Mouse (Mus musculus) urinary bladder, adult 2 months (tissue): ENCODE results near the gene Msantd2. TPM values are rescaled to one million over a fixed set of nuclear protein-coding genes. Genes with fewer than 3 reads are reported as not detected.

Source experiments
- DNase-seq: peaks from one replicate; pipeline ENCODE4 v3.0.0; 2022; ENCODE audit warnings: low spot score
- polyA plus RNA-seq: library from polyadenylated mRNA; depleted of rRNA; stranded (reverse); fragments of >200 nt; gene quantifications from 2 replicates; pipeline ENCODE4 v1.2.3, GENCODE M21; 2012; rRNA removed

The Msantd2 gene
- 24.7 and 26.8 TPM in 2 replicates for polyA plus RNA-seq

- DNase-seq = peak; percentile 90
Observed at GRCm38 (mm10) chr9:37488611-37489396, at the start of gene Msantd2. TSS of gene Msantd2 (plus strand) at chr9:37489319.

GRCm38 (mm10) chr9:37452401-37452800 lies 36.7 kb upstream of the Msantd2 start:
- no peak for DNase-seq

GRCm38 (mm10) chr9:37453328-37453727 lies 35.8 kb upstream of the Msantd2 start:
- no peak for DNase-seq

GRCm38 (mm10) chr9:37454011-37454492 lies 35.1 kb upstream of the Msantd2 start:
- DNase-seq = no peak

GRCm38 (mm10) chr9:37454991-37455390 lies 34.1 kb upstream of the Msantd2 start:
- DNase-seq = no peak

GRCm38 (mm10) chr9:37455868-37456267 lies 33.3 kb upstream of the Msantd2 start:
- no peak for DNase-seq

GRCm38 (mm10) chr9:37456481-37456910 lies 32.6 kb upstream of the Msantd2 start:
- no peak for DNase-seq

GRCm38 (mm10) chr9:37457151-37457550 lies 32.0 kb upstream of the Msantd2 start:
- DNase-seq = no peak

- no peak for DNase-seq
Observed at GRCm38 (mm10) chr9:37459665-37460042, 29.5 kb upstream of the Msantd2 start.

- DNase-seq = no peak
Observed at GRCm38 (mm10) chr9:37460043-37460960, 28.8 kb upstream of the Msantd2 start.

GRCm38 (mm10) chr9:37460961-37461340 lies 28.2 kb upstream of the Msantd2 start:
- no peak for DNase-seq

GRCm38 (mm10) chr9:37461571-37461970 lies 27.5 kb upstream of the Msantd2 start:
- DNase-seq = no peak

GRCm38 (mm10) chr9:37462764-37463163 lies 26.4 kb upstream of the Msantd2 start:
- no peak for DNase-seq

GRCm38 (mm10) chr9:37473611-37474125 lies 15.5 kb upstream of the Msantd2 start:
- DNase-seq = no peak

- DNase-seq = no peak
Observed at GRCm38 (mm10) chr9:37474923-37475322, 14.2 kb upstream of the Msantd2 start.

- DNase-seq = no peak
Observed at GRCm38 (mm10) chr9:37485146-37485545, 4.0 kb upstream of the Msantd2 start.

- DNase-seq = no peak
Observed at GRCm38 (mm10) chr9:37488041-37488440, 1.1 kb upstream of the Msantd2 start.

GRCm38 (mm10) chr9:37489446-37490120 lies 464 bp downstream of the Msantd2 start:
- DNase-seq = peak; percentile 40

GRCm38 (mm10) chr9:37495761-37496160 lies 6.6 kb downstream of the Msantd2 start:
- DNase-seq = no peak

GRCm38 (mm10) chr9:37496325-37496724 lies 7.2 kb downstream of the Msantd2 start:
- no peak for DNase-seq

- no peak for DNase-seq
Observed at GRCm38 (mm10) chr9:37500201-37500600, 11.1 kb downstream of the Msantd2 start.

- no peak for DNase-seq
Observed at GRCm38 (mm10) chr9:37501170-37501569, 12.1 kb downstream of the Msantd2 start.
